Mouse (Mus musculus): ENCODE measurements around the gene Jazf1.

GRCm38 (mm10) chr6:52869252-52869651 lies 199.2 kb downstream of the Jazf1 start:
- TF ChIP-seq POLR2A (IDR thresholded peaks at IDR 0.05; ENCODE audit: extremely low read depth, insufficient read depth, low read length) (no peak), CTCF (IDR thresholded peaks at IDR 0.05; ENCODE audit: low read depth, low read length) (no peak)
